Mouse (Mus musculus) kidney, adult 2 months (tissue): ENCODE results near the gene Fzd2. TPM values are rescaled to one million over a fixed set of nuclear protein-coding genes. Genes with fewer than 3 reads are reported as not detected.
A peak's percentile ranks its signal among the peaks of the same experiment; 100 is the strongest.

Source experiments
- DNase-seq: peaks from one replicate; pipeline ENCODE4 v3.0.0; 2021
- H3K27ac ChIP-seq: fragments of 200-500 bp; 2 replicates; pipeline ENCODE4 v1.5.1; 2012; ENCODE audit warnings: low read depth, low read length, control low read depth, inconsistent platforms; ENCODE audit not compliant: insufficient read depth
- H3K27me3 ChIP-seq: fragments of 200-500 bp; replicated peaks from 2 replicates; pipeline ENCODE4 v1.6.1; 2012; ENCODE audit warnings: mild to moderate bottlenecking, moderate library complexity, low read length, inconsistent platforms; ENCODE audit not compliant: control insufficient read depth, insufficient read depth
- H3K36me3 ChIP-seq: fragments of 200-500 bp; 2 replicates; pipeline ENCODE4 v1.6.1; 2012; ENCODE audit warnings: mild to moderate bottlenecking, moderate library complexity, low read length, inconsistent platforms; ENCODE audit not compliant: control insufficient read depth, insufficient read depth
- H3K4me1 ChIP-seq: fragments of 200-500 bp; 2 replicates; pipeline ENCODE4 v1.6.1; 2011; ENCODE audit warnings: low read length; ENCODE audit not compliant: control insufficient read depth, insufficient read depth
- H3K4me3 ChIP-seq: fragments of 200-500 bp; 2 replicates; pipeline ENCODE4 v1.5.1; 2011; ENCODE audit warnings: mild to moderate bottlenecking, low read depth, low read length, control low read depth; ENCODE audit not compliant: insufficient read depth
- CTCF ChIP-seq: fragments of 200-500 bp; conservative IDR thresholded peaks from 2 replicates; pipeline ENCODE4 v1.5.1; 2011; ENCODE audit warnings: low read depth, mild to moderate bottlenecking, control low read depth, low read length, moderate library complexity, mixed read lengths; ENCODE audit not compliant: insufficient read depth, insufficient read length
- POLR2A ChIP-seq: fragments of 200-500 bp; IDR thresholded peaks from one replicate; pipeline ENCODE4 v1.6.1; 2011; ENCODE audit warnings: low read depth, low read length, control low read depth
- WGBS: fragments of 180-500 bp; shearing (Covaris S2); methylation state at CpG from one replicate; pipeline ENCODE4 v1.1.7; 2018; 5-methylcytosine and 5-hydroxymethylcytosine counted together
- polyA plus RNA-seq: library from polyadenylated mRNA; depleted of rRNA; stranded (reverse); fragments of >200 nt; gene quantifications from 2 replicates; pipeline ENCODE4 v1.2.3, GENCODE M21; 2012

Fzd2 gene
- polyA plus RNA-seq, 1 experiment: 8.5 TPM

GRCm38 (mm10) chr11:102565741-102566140 lies 38.5 kb upstream of the Fzd2 start:
- Histone ChIP-seq H3K27me3 (no peaks in the 10 kb centered on the region), H3K36me3 (no peaks in the 10 kb centered on the region), H3K27ac (no peak overlapping the region), H3K4me3 (no peak overlapping the region), H3K4me1 (no peaks in the 10 kb centered on the region)
- TF ChIP-seq POLR2A (no peak), CTCF (no peak)
- no peak for DNase-seq

- WGBS: 100% methylated on average over 1 of the region's 1 CpGs
- DNase-seq: no peak
- Histone ChIP-seq H3K27ac (no peak overlapping the region), H3K36me3 (no peaks in the 10 kb centered on the region), H3K27me3 (no peaks in the 10 kb centered on the region), H3K4me1 (no peaks in the 10 kb centered on the region), H3K4me3 (no peak overlapping the region)
- TF ChIP-seq CTCF: no peak
- no peak for TF ChIP-seq POLR2A
Measured at GRCm38 (mm10) chr11:102566290-102566689, 37.9 kb upstream of the Fzd2 start.

- no peaks in the 10 kb centered on the region for H3K4me1 ChIP-seq
- TF ChIP-seq POLR2A (no peak), CTCF (no peak)
- WGBS: 90% methylated on average over 6 of the region's 6 CpGs
- H3K27me3 ChIP-seq: no peaks in the 10 kb centered on the region
- H3K4me3 ChIP-seq: no peak overlapping the region
- no peaks in the 10 kb centered on the region for H3K36me3 ChIP-seq
- H3K27ac ChIP-seq: no peak overlapping the region
- DNase-seq: no peak
Measured at GRCm38 (mm10) chr11:102567157-102567556, 37.0 kb upstream of the Fzd2 start.

GRCm38 (mm10) chr11:102567723-102568122 lies 36.5 kb upstream of the Fzd2 start:
- H3K36me3 ChIP-seq: no peaks in the 10 kb centered on the region
- H3K4me3 ChIP-seq: no peak overlapping the region
- no peaks in the 10 kb centered on the region for H3K4me1 ChIP-seq
- TF ChIP-seq POLR2A (no peak), CTCF (no peak)
- no peaks in the 10 kb centered on the region for H3K27me3 ChIP-seq
- WGBS: 95% methylated on average over 15 of the region's 15 CpGs
- DNase-seq: no peak
- no peak overlapping the region for H3K27ac ChIP-seq

- DNase-seq: no peak
- WGBS: 79% methylated on average over 12 of the region's 12 CpGs
- H3K27ac ChIP-seq: no peak overlapping the region
- peak; percentile 54 for TF ChIP-seq CTCF
- TF ChIP-seq POLR2A: no peak
- H3K4me1 ChIP-seq: no peaks in the 10 kb centered on the region
- no peak overlapping the region for H3K4me3 ChIP-seq
- H3K27me3 ChIP-seq: no peaks in the 10 kb centered on the region
- no peaks in the 10 kb centered on the region for H3K36me3 ChIP-seq
Measured at GRCm38 (mm10) chr11:102568191-102568590, 36.0 kb upstream of the Fzd2 start.

- WGBS: 74% methylated on average over 7 of the region's 7 CpGs
- H3K27ac ChIP-seq: no peak overlapping the region
- TF ChIP-seq POLR2A (no peak), CTCF (no peak)
- no peaks in the 10 kb centered on the region for H3K36me3 ChIP-seq
- no peak overlapping the region for H3K4me3 ChIP-seq
- DNase-seq: no peak
- no peaks in the 10 kb centered on the region for H3K27me3 ChIP-seq
- H3K4me1 ChIP-seq: no peaks in the 10 kb centered on the region; the same call in 1 of the 2 replicates
Measured at GRCm38 (mm10) chr11:102568756-102569377, 35.3 kb upstream of the Fzd2 start.

- Histone ChIP-seq H3K36me3 (no peaks in the 10 kb centered on the region), H3K27ac (no peak overlapping the region), H3K4me1 (no peaks in the 10 kb centered on the region; the same call in 1 of the 2 replicates), H3K27me3 (no peaks in the 10 kb centered on the region), H3K4me3 (peak overlapping the region; percentile 57)
- WGBS: 12% methylated on average over 18 of the region's 18 CpGs
- TF ChIP-seq CTCF: peak; percentile 83
- TF ChIP-seq POLR2A: no peak
- DNase-seq: peak; percentile 83
Measured at GRCm38 (mm10) chr11:102572866-102573663, 31.1 kb upstream of the Fzd2 start.
